ENCODE assay signal across 24 mouse cellular contexts in the genomic region with DNA sequence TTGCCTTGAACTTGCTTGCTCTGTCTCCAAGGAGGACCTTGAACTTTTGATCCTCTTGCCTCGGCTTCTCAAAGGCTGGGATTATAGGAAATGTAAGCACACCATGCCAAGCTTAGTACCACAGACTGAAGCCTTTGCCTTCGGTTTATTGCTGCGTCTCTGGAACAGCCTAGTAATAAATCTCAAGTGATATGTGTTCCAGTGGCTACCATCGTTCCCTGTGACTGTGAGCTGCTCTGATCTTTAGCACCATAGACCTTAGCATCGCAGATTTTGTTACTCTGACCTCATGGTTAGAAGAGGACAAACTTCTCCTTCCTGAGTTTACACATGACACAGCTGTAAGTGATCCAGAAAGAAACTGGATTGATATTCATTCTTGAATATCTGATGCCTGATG.
"Had no signal": no experiment of that assay in that cellular context is flagged by ENCODE, and none has a peak within 500 bp of the region (broad histone marks: within the 10 kb centered on the region; RNA-seq: fewer than 3 reads in every experiment).

No protein-coding gene starts in this region.

- H3K9me3 ChIP-seq: heart, embryonic 10.5 days; heart, embryonic 12.5 days; hindbrain, embryonic 13.5 days; hindbrain, embryonic 15.5 days; kidney, embryonic 15.5 days; limb, embryonic 10.5 days; limb, embryonic 12.5 days; liver, embryonic 13.5 days; liver, embryonic 15.5 days had no signal

- H3K36me3 ChIP-seq: heart, embryonic 10.5 days; hindbrain, embryonic 15.5 days; kidney, embryonic 15.5 days; limb, embryonic 10.5 days; limb, embryonic 12.5 days; liver, embryonic 13.5 days; liver, embryonic 15.5 days had no signal

- H3K4me1 ChIP-seq: heart, embryonic 10.5 days; heart, embryonic 12.5 days; hindbrain, embryonic 13.5 days; hindbrain, embryonic 15.5 days; kidney, embryonic 15.5 days; limb, embryonic 10.5 days; limb, embryonic 12.5 days; liver, embryonic 13.5 days; liver, embryonic 15.5 days had no signal

- ATAC-seq: hindbrain, postnatal 0 days had no signal

- DNase-seq: gastrocnemius, adult 2 months; gastrocnemius, postnatal 10 days; gastrocnemius, postnatal 25 days; heart, adult 18-20 months; heart, postnatal 10 days; kidney, adult 18-20 months; kidney, adult 9 months; kidney, postnatal 14 days; kidney, postnatal 36 days; liver; liver, embryonic 13.5 days had no signal

- H3K4me2 ChIP-seq: heart, embryonic 12.5 days; hindbrain, embryonic 13.5 days; hindbrain, embryonic 15.5 days; kidney, embryonic 15.5 days; limb, embryonic 12.5 days; liver, embryonic 11.5 days; liver, embryonic 13.5 days; liver, embryonic 15.5 days had no signal

- H3K27ac ChIP-seq: gastrocnemius, adult 2 months; heart, embryonic 10.5 days; hindbrain, embryonic 13.5 days; hindbrain, embryonic 15.5 days; hindbrain, postnatal 0 days; kidney, embryonic 15.5 days; kidney, postnatal 0 days; layer of hippocampus, adult 2 months; left cerebral cortex, adult 2 months; limb, embryonic 10.5 days; limb, embryonic 12.5 days; liver, embryonic 13.5 days; liver, embryonic 15.5 days had no signal

- H3K4me3 ChIP-seq: gastrocnemius, adult 2 months; heart, embryonic 10.5 days; heart, embryonic 12.5 days; hindbrain, embryonic 13.5 days; hindbrain, embryonic 15.5 days; kidney, embryonic 15.5 days; layer of hippocampus, adult 2 months; left cerebral cortex, adult 2 months; limb, embryonic 10.5 days; limb, embryonic 12.5 days; liver, embryonic 13.5 days; liver, embryonic 15.5 days had no signal

- H3K27me3 ChIP-seq: heart, embryonic 12.5 days; hindbrain, embryonic 13.5 days; hindbrain, embryonic 15.5 days; kidney, embryonic 15.5 days; limb, embryonic 12.5 days; liver, embryonic 13.5 days; liver, embryonic 15.5 days had no signal

- H3K9ac ChIP-seq: heart, embryonic 12.5 days; hindbrain, embryonic 13.5 days; hindbrain, embryonic 15.5 days; kidney, embryonic 15.5 days; limb, embryonic 12.5 days; liver, embryonic 13.5 days; liver, embryonic 15.5 days had no signal
